Mouse (Mus musculus): ENCODE results near the gene Ttyh3.

DNA sequence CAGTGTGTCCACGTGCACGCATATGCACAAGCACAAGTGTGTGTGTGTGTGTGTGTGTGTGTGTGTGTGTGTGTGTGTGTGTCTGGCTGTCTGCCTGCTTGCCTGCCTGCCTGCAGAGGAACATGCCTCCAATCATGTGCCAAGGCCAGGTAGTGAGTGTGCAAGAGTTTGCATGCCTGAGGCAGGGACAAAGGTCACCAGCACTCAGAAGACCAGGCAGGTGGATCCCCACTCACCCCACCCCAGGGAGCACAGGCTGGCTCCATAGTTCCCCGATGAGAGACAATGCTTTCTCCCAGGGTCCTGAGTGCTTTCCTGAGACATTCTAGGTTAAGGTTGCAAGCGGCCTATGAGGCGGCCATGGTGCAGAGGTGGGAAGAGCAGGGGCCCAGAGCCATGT lies 24.6 kb downstream of the Ttyh3 start:
- TF ChIP-seq CTCF (IDR thresholded peaks at IDR 0.05; ENCODE audit: control insufficient read depth, insufficient read depth, low read length) (no peak), POLR2A (IDR thresholded peaks at IDR 0.05; ENCODE audit: borderline replicate concordance, control insufficient read depth, low read depth, low read length) (no peak)
